Comparison of ENCODE assay signal across 8 mouse cellular contexts in the genomic region with DNA sequence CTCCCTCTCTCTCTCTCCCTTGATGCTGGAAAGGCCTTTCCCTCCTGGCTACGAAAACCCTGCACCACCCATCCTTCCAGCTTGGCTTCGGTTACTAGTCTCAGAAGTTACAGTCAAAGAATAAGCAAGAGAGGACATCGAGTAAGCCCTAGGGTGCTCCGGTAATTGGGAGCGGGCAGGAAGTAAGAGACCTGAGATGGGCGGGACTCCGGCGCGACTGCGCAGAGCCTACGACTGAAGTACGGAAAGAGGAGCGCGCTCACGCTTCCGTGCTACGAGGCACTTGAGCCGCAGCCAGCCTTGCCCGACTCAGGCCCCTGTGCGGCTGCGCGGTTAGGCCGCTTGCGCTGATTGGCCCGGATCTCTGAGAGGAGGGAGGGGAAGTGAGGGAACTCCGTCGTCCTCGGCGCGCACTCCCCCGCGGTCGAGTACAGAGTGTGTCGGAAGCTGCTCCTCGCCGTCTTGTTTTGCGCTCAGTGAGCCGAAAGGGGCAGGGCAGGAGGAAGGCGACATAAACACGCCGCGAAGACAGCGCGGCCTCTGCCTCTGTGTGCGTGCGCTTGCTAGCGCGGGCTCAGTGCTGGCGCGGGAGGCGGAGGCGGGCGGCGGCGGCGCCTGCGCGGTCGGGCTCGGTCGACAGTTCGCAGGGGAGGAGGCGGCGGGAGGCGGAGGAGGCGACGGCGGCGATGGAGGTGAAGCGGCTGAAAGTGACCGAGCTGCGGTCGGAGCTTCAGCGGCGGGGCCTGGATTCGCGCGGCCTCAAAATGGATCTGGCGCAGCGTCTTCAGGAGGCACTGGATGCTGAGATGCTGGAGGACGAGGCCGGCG. TPM values are rescaled to one million over a fixed set of nuclear protein-coding genes. Genes with fewer than 3 reads are reported as not detected.
A peak's percentile ranks its signal among the peaks of the same experiment; 100 is the strongest.
DNase-seq lines count a peak whose midpoint lies in the region; ATAC-seq and TF ChIP-seq lines count a peak whose summit lies in the region.

Gene Hnrnpul2 (plus strand): TSS at position 415 of the 828 bp plus-strand sequence.

- peak within 1 kb of the TSS; percentile 93 for H3K9ac ChIP-seq in MEL (ENCODE audit: control insufficient read depth, low read depth, low read length, poor library complexity, severe bottlenecking)
- peak within 1 kb of the TSS; percentile 98 for H3K9ac ChIP-seq in lung, embryonic 16.5 days (ENCODE audit: low read length)

- H3K4me2 ChIP-seq in lung, embryonic 16.5 days (ENCODE audit: low read depth, low read length) = peak within 1 kb of the TSS; percentile 98

- peak in 1 of 2 experiments; percentile 36; a peak in 2 of 4 replicates for TF ChIP-seq EP300 in MEL (IDR thresholded peaks at IDR 0.05; ENCODE audit: low read depth in 1 of 2, low read length in 2 of 2)

- no peak for TF ChIP-seq CTCF in MEL (IDR thresholded peaks at IDR 0.05 in 2 of 3, conservative IDR thresholded peaks at IDR 0.05 in 1 of 3; ENCODE audit: control insufficient read depth in 1 of 3, insufficient read depth in 1 of 3, low read depth in 2 of 3, low read length in 3 of 3, poor library complexity in 1 of 3, severe bottlenecking in 1 of 3)

- peak; percentile 87 to 91 for TF ChIP-seq POLR2A in MEL (IDR thresholded peaks at IDR 0.05; ENCODE audit: control insufficient read depth in 1 of 2, insufficient read depth in 1 of 2, low read depth in 1 of 2, low read length in 2 of 2, poor library complexity in 1 of 2)

- WGBS in lung, embryonic 16.5 days = under 1% methylated on average over 82 of the region's 83 CpGs

- no peak for TF ChIP-seq RAD21 in MEL (IDR thresholded peaks at IDR 0.05; ENCODE audit: low read depth, low read length)

- peak; percentile 88 to 89 for ATAC-seq in hematopoietic stem cell, adult 5-6 weeks (replicated peaks in 1 of 2; ENCODE audit: insufficient read depth in 1 of 2, low FRiP score in 2 of 2, low TSS enrichment in 1 of 2, low read depth in 1 of 2, poor library complexity in 2 of 2, severe bottlenecking in 2 of 2)
- peak; percentile 95 for ATAC-seq in lung, embryonic 16.5 days (ENCODE audit: low read depth)

- H3K27me3 ChIP-seq in MEL (ENCODE audit: control insufficient read depth in 1 of 2, insufficient read depth in 2 of 2, low read length in 2 of 2) = no peaks in the 10 kb centered on the region
- no peaks in the 10 kb centered on the region for H3K27me3 ChIP-seq in lung, embryonic 16.5 days (ENCODE audit: control insufficient read depth, insufficient read depth, low read depth, low read length)

- H3K36me3 ChIP-seq in MEL (ENCODE audit: control insufficient read depth in 1 of 2, insufficient read depth in 2 of 2, low read length in 2 of 2) = peaks cover 16 to 29% of the 10 kb centered on the region in 2 experiments
- H3K36me3 ChIP-seq in lung, embryonic 16.5 days (ENCODE audit: control insufficient read depth, insufficient read depth, low read length) = peaks cover 18% of the 10 kb centered on the region

- peaks cover 5 to 11% of the 10 kb centered on the region in 2 experiments; a peak in 3 of 4 replicates for H3K4me1 ChIP-seq in MEL (ENCODE audit: control insufficient read depth in 1 of 2, insufficient read depth in 2 of 2, low read length in 2 of 2)
- peaks cover 28% of the 10 kb centered on the region for H3K4me1 ChIP-seq in lung, embryonic 16.5 days (replicated peaks; ENCODE audit: control insufficient read depth, insufficient read depth, low read length)

- peaks cover 55% of the 10 kb centered on the region for H3K79me2 ChIP-seq in MEL (ENCODE audit: control insufficient read depth, insufficient read depth, low read length, poor library complexity)

- H3K27ac ChIP-seq in MEL (ENCODE audit: control insufficient read depth, low read depth, low read length) = peak within 1 kb of the TSS; percentile 98
- H3K27ac ChIP-seq in lung, embryonic 16.5 days (ENCODE audit: low read length) = peak within 1 kb of the TSS; percentile 99

- peak within 1 kb of the TSS; percentile 96 to 98 for H3K4me3 ChIP-seq in MEL (ENCODE audit: control insufficient read depth in 1 of 2, insufficient read depth in 1 of 2, low read depth in 2 of 2, low read length in 2 of 2)
- H3K4me3 ChIP-seq in lung, embryonic 16.5 days (ENCODE audit: low read length) = peak within 1 kb of the TSS; percentile 100

- peak; percentile 100 for DNase-seq in MEL (ENCODE audit: low read depth, low spot score)
- DNase-seq in cerebellum, adult 8-10 months = peak; percentile 98
- peak; percentile 98 for DNase-seq in forelimb bud, embryonic 11.5 days (ENCODE audit: low read depth, low spot score)
- peak; percentile 94 for DNase-seq in layer of hippocampus, adult 9-10 months (ENCODE audit: low spot score)
- peak; percentile 97 for DNase-seq in ovary, postnatal 10 days (ENCODE audit: low spot score)
- peak; percentile 95 to 99 for DNase-seq in thymus, postnatal 10 days (ENCODE audit: low spot score in 2 of 2)

- H3K9me3 ChIP-seq in MEL (replicated peaks; ENCODE audit: insufficient read depth, low read length) = no peaks in the 10 kb centered on the region
- no peaks in the 10 kb centered on the region for H3K9me3 ChIP-seq in lung, embryonic 16.5 days (ENCODE audit: control insufficient read depth, low read length)

TF ChIP-seq in MEL, 35 proteins besides CTCF, POLR2A, EP300 and RAD21:
- TF ChIP-seq USF1 (IDR thresholded peaks at IDR 0.05; ENCODE audit: low read depth, low read length) = 0 out of 2 replicates have a peak, but pooled peaks have one; percentile 13
- TF ChIP-seq BHLHE40 (IDR thresholded peaks at IDR 0.05; ENCODE audit: borderline replicate concordance, low read depth, low read length) = 0 out of 2 replicates have a peak, but pooled peaks have one; percentile 12
- no peak for TF ChIP-seq MYB (IDR thresholded peaks at IDR 0.05; ENCODE audit: low read depth, low read length)
- TF ChIP-seq POLR2AphosphoS2 (IDR thresholded peaks at IDR 0.05; ENCODE audit: low read length) = peak; percentile 94
- no peak for TF ChIP-seq ZC3H11A (IDR thresholded peaks at IDR 0.05; ENCODE audit: low read depth, low read length)
- no peak for TF ChIP-seq RCOR1 (IDR thresholded peaks at IDR 0.05; ENCODE audit: low read depth, low read length)
- TF ChIP-seq CHD2 (IDR thresholded peaks at IDR 0.05; ENCODE audit: low read length) = no peak
- TF ChIP-seq MAZ (IDR thresholded peaks at IDR 0.05; ENCODE audit: low read depth, low read length) = 0 out of 2 replicates have a peak, but pooled peaks have one; percentile 67
- TF ChIP-seq NRF1 (IDR thresholded peaks at IDR 0.05; ENCODE audit: insufficient read depth, low read depth, low read length, poor library complexity, severe bottlenecking) = peak; percentile 85
- peak; percentile 91; the same call in 1 of the 2 replicates for TF ChIP-seq ZMIZ1 (IDR thresholded peaks at IDR 0.05; ENCODE audit: low read depth, low read length)
- TF ChIP-seq ZNF384 (IDR thresholded peaks at IDR 0.05; ENCODE audit: low read depth, low read length) = no peak; the same call in 1 of the 2 replicates
- TF ChIP-seq TBP (IDR thresholded peaks at IDR 0.05; ENCODE audit: low read depth, low read length) = peak; percentile 59
- TF ChIP-seq ZKSCAN1 (IDR thresholded peaks at IDR 0.05; ENCODE audit: low read depth, low read length) = no peak
- peak; percentile 61; the same call in 1 of the 2 replicates for TF ChIP-seq E2F4 (IDR thresholded peaks at IDR 0.05; ENCODE audit: borderline replicate concordance, low read depth, low read length)
- peak; percentile 92; the same call in 1 of the 2 replicates for TF ChIP-seq POLR2AphosphoS5 (IDR thresholded peaks at IDR 0.05; ENCODE audit: borderline replicate concordance, low read depth, low read length)
- TF ChIP-seq SMC3 (IDR thresholded peaks at IDR 0.05; ENCODE audit: low read depth, low read length) = no peak
- peak; percentile 55; the same call in 1 of the 2 replicates for TF ChIP-seq TCF12 (IDR thresholded peaks at IDR 0.05; ENCODE audit: low read depth, low read length)
- peak; percentile 31; the same call in 1 of the 2 replicates for TF ChIP-seq MYC (IDR thresholded peaks at IDR 0.05; ENCODE audit: low read depth, low read length)
- TF ChIP-seq GATA1 (IDR thresholded peaks at IDR 0.05; ENCODE audit: low read depth, low read length) = no peak
- TF ChIP-seq USF2 (IDR thresholded peaks at IDR 0.05; ENCODE audit: borderline replicate concordance in 1 of 2, insufficient read depth in 1 of 2, low read depth in 1 of 2, low read length in 2 of 2) = no peak
- TF ChIP-seq KAT2A (conservative IDR thresholded peaks at IDR 0.05; ENCODE audit: low read depth, low read length) = peak; percentile 53
- TF ChIP-seq MAX (IDR thresholded peaks at IDR 0.05; ENCODE audit: low read length) = peak; percentile 77; the same call in 1 of the 2 replicates
- TF ChIP-seq NELFE (IDR thresholded peaks at IDR 0.05; ENCODE audit: low read depth, low read length) = peak; percentile 96
- peak; percentile 93 for TF ChIP-seq MXI1 (IDR thresholded peaks at IDR 0.05; ENCODE audit: low read depth, low read length)
- TF ChIP-seq HCFC1 (IDR thresholded peaks at IDR 0.05; ENCODE audit: low read depth, low read length) = peak; percentile 62
- TF ChIP-seq SIN3A (IDR thresholded peaks at IDR 0.05; ENCODE audit: low read length) = peak; percentile 88
- no peak for TF ChIP-seq JUND (IDR thresholded peaks at IDR 0.05; ENCODE audit: low read depth, low read length)
- peak; percentile 89 for TF ChIP-seq ELF1 (IDR thresholded peaks at IDR 0.05; ENCODE audit: low read depth, low read length)
- TF ChIP-seq CHD1 (IDR thresholded peaks at IDR 0.05; ENCODE audit: low read depth, low read length) = 0 out of 2 replicates have a peak, but pooled peaks have one; percentile 30
- TF ChIP-seq ETS1 (IDR thresholded peaks at IDR 0.05; ENCODE audit: low read depth, low read length) = peak; percentile 40
- no peak for TF ChIP-seq MAFK (IDR thresholded peaks at IDR 0.05; ENCODE audit: borderline replicate concordance, low read depth, low read length)
- TF ChIP-seq GABPA (IDR thresholded peaks at IDR 0.05; ENCODE audit: low read depth, low read length) = no peak
- no peak for TF ChIP-seq TAL1 (IDR thresholded peaks at IDR 0.05; ENCODE audit: low read length)
- TF ChIP-seq UBTF (IDR thresholded peaks at IDR 0.05; ENCODE audit: borderline replicate concordance, insufficient read depth, low read depth, low read length) = 0 out of 2 replicates have a peak, but pooled peaks have one; percentile 52
- TF ChIP-seq MEF2A (IDR thresholded peaks at IDR 0.05; ENCODE audit: extremely low read depth, insufficient replicate concordance, low read depth, low read length, poor library complexity, severe bottlenecking) = no peak

RNA-seq across cellular contexts. Expression of gene Hnrnpul2, which starts in this region (rescaled TPM):
- 39.4 and 44.6 TPM in 2 replicates for total RNA-seq in MEL (2012; rRNA removed)
- polyA plus RNA-seq in MEL (2012; ENCODE audit: insufficient read depth in 1 of 2, insufficient read length in 2 of 2, low read depth in 1 of 2, low replicate concordance in 2 of 2, missing spikeins in 1 of 2) = 100 to 1,000 TPM; 106 to 174 TPM
- total RNA-seq in hematopoietic stem cell, adult 5-6 weeks (2017) = 67.9 and 104 TPM in 2 replicates
- polyA plus RNA-seq in lung, embryonic 16.5 days (2015; fragmentation: Nextera tagmentation; extraction: Ambion mirVana) = 4.4 and 5.0 TPM in 2 replicates

Comparison
In these comparisons a context has a peak if more than half of its experiments do, and no peak if none do; other contexts are left out.
1. Peak in every context shown above with its lines: DNase-seq, ATAC-seq, H3K4me3 ChIP-seq and H3K27ac ChIP-seq.
2. RNA of gene Hnrnpul2 (polyA plus RNA-seq): 106 to 174 TPM in MEL; 4.4 to 5.0 TPM in lung, embryonic 16.5 days; every median in the first group is over 10 times any median in the second.